Mouse (Mus musculus) embryonic facial prominence, embryonic 15.5 days (tissue): ENCODE data around the gene Rpl9-ps1. TPM values are rescaled to one million over a fixed set of nuclear protein-coding genes. Genes with fewer than 3 reads are reported as not detected.

Experiments used
- ATAC-seq: fragments of 200-750 bp; cut with Nextera tagmentation; 2 replicates; pipeline ENCODE4 v1.8.0; 2017; ENCODE audit warnings: low read depth, moderate TSS enrichment; ENCODE audit not compliant: insufficient number of reproducible peaks, low FRiP score, low TSS enrichment
- H3K27ac ChIP-seq: fragments of 300-500 bp; sonication (generic); replicated peaks from 2 replicates; pipeline ENCODE4 v1.5.1; 2015; ENCODE audit warnings: mild to moderate bottlenecking, inconsistent platforms
- H3K27me3 ChIP-seq: fragments of 300-500 bp; sonication (generic); 2 replicates; pipeline ENCODE4 v1.6.1; 2015; ENCODE audit warnings: inconsistent platforms
- H3K36me3 ChIP-seq: fragments of 300-500 bp; sonication (generic); 2 replicates; pipeline ENCODE4 v1.6.1; 2015; ENCODE audit warnings: mild to moderate bottlenecking, inconsistent platforms
- H3K4me1 ChIP-seq: fragments of 300-500 bp; sonication (generic); 2 replicates; pipeline ENCODE4 v1.6.1; 2015; ENCODE audit warnings: inconsistent platforms
- H3K4me2 ChIP-seq: fragments of 300-500 bp; sonication (generic); replicated peaks from 2 replicates; pipeline ENCODE4 v1.6.1; 2015; ENCODE audit warnings: mild to moderate bottlenecking, inconsistent platforms
- H3K4me3 ChIP-seq: fragments of 300-500 bp; sonication (generic); replicated peaks from 2 replicates; pipeline ENCODE4 v1.5.1; 2015; ENCODE audit warnings: mild to moderate bottlenecking, inconsistent platforms
- H3K9ac ChIP-seq: fragments of 300-500 bp; sonication (generic); 2 replicates; pipeline ENCODE4 v1.6.1; 2015; ENCODE audit warnings: inconsistent platforms
- H3K9me3 ChIP-seq: fragments of 300-500 bp; sonication (generic); replicated peaks from 2 replicates; pipeline ENCODE4 v1.6.1; 2016; ENCODE audit warnings: inconsistent platforms
- WGBS: fragments of 180-500 bp; shearing (Covaris S2); methylation state at CpG from one replicate; pipeline ENCODE4 v1.1.7; 2015; 5-methylcytosine and 5-hydroxymethylcytosine counted together
- polyA plus RNA-seq: library from polyadenylated mRNA; unstranded; fragments of >200 nt; fragmentation: Nextera tagmentation; extraction: Ambion mirVana; gene quantifications from 2 replicates; pipeline ENCODE4 v1.2.1, GENCODE M21; 2015

The Rpl9-ps1 gene
- polyA plus RNA-seq, result not detected in 2 replicates

DNA sequence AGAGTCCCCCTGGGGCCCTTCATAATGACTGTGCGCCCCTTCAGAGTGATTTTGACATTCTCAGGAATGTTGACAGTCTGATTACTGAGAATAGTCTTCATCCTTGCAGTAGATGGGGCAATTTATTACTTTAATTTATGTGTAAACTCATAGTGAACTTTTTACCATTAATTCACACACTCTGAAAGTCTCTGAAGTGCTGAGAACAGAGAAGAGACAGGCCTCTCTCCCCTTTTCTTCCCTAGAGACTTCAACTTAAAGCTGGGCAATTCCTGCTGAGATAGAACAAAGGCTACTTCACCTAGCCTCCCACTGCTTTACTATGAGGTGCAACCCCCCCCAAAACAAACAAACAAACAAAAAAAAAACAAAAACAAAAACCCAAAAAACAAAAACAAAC lies at the start of gene Rpl9-ps1:
Rpl9-ps1 (minus strand) TSS at position 101 of the 400 bp plus-strand sequence.
- no peak for ATAC-seq
- Histone ChIP-seq H3K9me3 (no peaks in the 10 kb centered on the region), H3K9ac (no peak within 1 kb of the TSS), H3K4me2 (no peak within 1 kb of the TSS), H3K27me3 (no peaks in the 10 kb centered on the region), H3K4me1 (no peaks in the 10 kb centered on the region), H3K27ac (no peak within 1 kb of the TSS), H3K36me3 (no peaks in the 10 kb centered on the region), H3K4me3 (no peak within 1 kb of the TSS)
- 91% methylated on average over 1 of the region's 1 CpGs for WGBS

DNA sequence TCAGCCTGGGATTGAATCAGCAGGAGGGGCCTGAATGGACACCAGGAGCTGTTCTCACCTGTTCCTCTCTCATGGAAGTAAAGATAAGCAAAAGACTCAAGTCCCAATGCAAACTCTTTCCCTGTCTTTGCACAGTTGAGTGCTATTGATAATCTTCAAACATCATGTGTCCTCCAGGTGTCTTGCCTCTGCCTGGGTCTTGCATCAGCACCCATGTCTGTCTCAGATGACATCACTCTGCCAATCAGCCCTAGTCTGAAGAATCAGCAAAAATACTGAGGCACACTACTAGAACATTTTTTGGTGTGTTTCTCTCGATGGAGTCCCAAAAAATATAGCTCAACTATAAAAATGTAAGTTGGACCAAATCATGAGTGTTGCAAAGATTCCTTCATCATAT lies 46.6 kb upstream of the Rpl9-ps1 start:
- no peak for ATAC-seq

DNA sequence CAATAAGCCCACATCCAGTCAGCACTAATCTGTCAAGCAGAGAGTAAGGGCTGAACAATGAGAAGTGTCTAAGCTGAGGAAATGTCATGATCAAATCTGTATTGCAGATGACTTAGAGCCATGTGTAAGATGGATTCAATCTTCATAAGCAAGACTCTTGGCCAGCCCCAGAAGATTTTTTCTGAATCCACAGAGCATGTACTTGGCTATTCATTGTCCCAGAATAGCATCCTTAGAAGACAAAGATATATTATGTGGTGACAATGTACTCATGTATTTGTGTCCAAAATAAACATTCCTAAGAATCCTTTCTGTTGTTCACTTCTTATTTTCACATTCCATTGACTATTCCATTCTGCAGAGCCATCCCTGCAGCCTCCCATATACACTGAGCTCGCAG lies 44.5 kb upstream of the Rpl9-ps1 start:
- H3K9me3 ChIP-seq, result no peaks in the 10 kb centered on the region
- no peaks in the 10 kb centered on the region for H3K4me1 ChIP-seq
- no peaks in the 10 kb centered on the region for H3K27me3 ChIP-seq
- H3K4me3 ChIP-seq, result no peak overlapping the region
- no peaks in the 10 kb centered on the region for H3K36me3 ChIP-seq
- WGBS, result 81% methylated on average over 1 of the region's 1 CpGs
- no peak for ATAC-seq
- no peak overlapping the region for H3K9ac ChIP-seq
- no peak overlapping the region for H3K27ac ChIP-seq
- no peak overlapping the region for H3K4me2 ChIP-seq

More for the DNA sequence above, 46.6 kb upstream of the Rpl9-ps1 start:
- Histone ChIP-seq H3K36me3 (no peaks in the 10 kb centered on the region), H3K4me2 (no peak overlapping the region), H3K27ac (no peak overlapping the region), H3K9me3 (no peaks in the 10 kb centered on the region), H3K9ac (no peak overlapping the region), H3K27me3 (no peaks in the 10 kb centered on the region), H3K4me1 (no peaks in the 10 kb centered on the region), H3K4me3 (no peak overlapping the region)
- WGBS, result 67% methylated on average over 1 of the region's 1 CpGs

DNA sequence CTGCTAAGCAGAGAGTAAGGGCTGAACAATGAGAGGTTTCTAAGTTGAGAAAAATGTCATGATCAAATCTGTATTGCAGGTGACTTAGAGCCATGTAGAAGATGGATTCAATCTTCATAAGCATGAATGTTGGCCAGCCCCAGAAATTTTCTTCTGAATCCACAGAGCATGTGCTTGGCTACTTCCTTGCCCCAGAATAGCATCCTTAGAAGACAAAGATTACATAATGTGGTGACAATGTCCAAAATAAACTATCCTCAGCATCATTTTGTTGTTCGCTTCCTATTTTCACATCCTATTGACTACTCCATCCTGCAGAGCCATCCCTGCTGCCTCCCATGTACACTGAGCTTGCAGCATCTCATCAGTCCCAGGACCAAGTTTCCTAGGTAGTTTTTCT lies 30.2 kb upstream of the Rpl9-ps1 start:
- H3K27ac ChIP-seq, result no peak overlapping the region
- ATAC-seq, result no peak
- WGBS, result 84% methylated on average over 1 of the region's 1 CpGs
- H3K27me3 ChIP-seq, result no peaks in the 10 kb centered on the region
- no peaks in the 10 kb centered on the region for H3K36me3 ChIP-seq
- no peak overlapping the region for H3K4me2 ChIP-seq
- no peaks in the 10 kb centered on the region for H3K9me3 ChIP-seq
- H3K4me1 ChIP-seq, result no peaks in the 10 kb centered on the region
- no peak overlapping the region for H3K9ac ChIP-seq
- H3K4me3 ChIP-seq, result no peak overlapping the region

- H3K36me3 ChIP-seq, result no peaks in the 10 kb centered on the region
- H3K27me3 ChIP-seq, result no peaks in the 10 kb centered on the region
- no peaks in the 10 kb centered on the region for H3K4me1 ChIP-seq
- H3K27ac ChIP-seq, result no peak overlapping the region
- H3K4me3 ChIP-seq, result no peak overlapping the region
- no peak for ATAC-seq
- H3K9ac ChIP-seq, result no peak overlapping the region
- H3K4me2 ChIP-seq, result no peak overlapping the region
- H3K9me3 ChIP-seq, result no peaks in the 10 kb centered on the region
Observed at GRCm38 (mm10) chr11:83671743-83672142, 26.3 kb upstream of the Rpl9-ps1 start.

DNA sequence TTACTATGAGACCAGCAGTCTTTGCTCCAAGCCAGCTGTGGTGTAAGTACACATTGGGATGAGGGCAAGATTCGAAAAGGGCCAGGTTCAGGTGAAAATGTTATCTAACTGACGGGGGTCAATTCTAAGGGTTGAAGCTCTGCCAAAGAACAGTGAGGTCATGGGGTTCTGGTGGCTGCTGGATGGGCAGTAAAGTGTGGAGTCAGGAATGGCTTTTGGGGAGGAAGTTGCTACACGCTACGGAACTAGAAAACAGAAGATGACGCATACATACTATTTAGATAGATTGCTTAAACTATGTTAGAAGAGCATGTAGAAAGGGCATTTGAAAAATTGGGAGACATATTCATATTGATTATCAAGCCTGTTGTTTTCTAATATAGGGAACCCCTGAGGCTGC lies 18.1 kb upstream of the Rpl9-ps1 start:
- 84% methylated on average over 5 of the region's 5 CpGs for WGBS
- Histone ChIP-seq H3K9ac (no peak overlapping the region), H3K4me1 (no peaks in the 10 kb centered on the region), H3K9me3 (no peaks in the 10 kb centered on the region), H3K4me3 (no peak overlapping the region), H3K27ac (no peak overlapping the region), H3K36me3 (no peaks in the 10 kb centered on the region), H3K27me3 (no peaks in the 10 kb centered on the region), H3K4me2 (no peak overlapping the region)
- ATAC-seq, result no peak

DNA sequence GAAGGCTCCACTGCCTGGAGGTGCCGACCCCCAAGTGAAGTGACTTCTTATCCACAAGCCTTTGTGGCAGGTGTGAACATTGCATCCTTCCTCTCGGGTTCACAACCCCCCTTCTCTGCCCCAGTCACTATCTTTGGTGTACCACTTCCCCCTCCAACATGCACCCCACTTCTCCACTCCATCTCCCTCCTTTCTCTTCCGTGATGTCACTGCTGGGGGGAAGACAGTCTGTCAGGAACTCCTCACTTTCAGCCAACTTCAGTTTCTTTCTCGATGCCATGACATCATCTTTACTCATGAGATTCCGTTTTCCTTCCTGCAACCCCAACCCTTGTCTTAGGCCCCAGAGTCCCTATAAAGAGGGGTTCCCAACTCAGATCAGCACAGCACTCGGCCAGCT lies 16.8 kb upstream of the Rpl9-ps1 start, which contains the start of gene Ccl4:
Ccl4 (plus strand) TSS at position 381 of the 400 bp plus-strand sequence.
- no peak within 1 kb of the TSS for H3K4me2 ChIP-seq
- H3K27ac ChIP-seq, result no peak within 1 kb of the TSS
- no peaks in the 10 kb centered on the region for H3K4me1 ChIP-seq
- 77% methylated on average over 6 of the region's 6 CpGs for WGBS
- no peaks in the 10 kb centered on the region for H3K9me3 ChIP-seq
- no peak within 1 kb of the TSS for H3K9ac ChIP-seq
- ATAC-seq, result no peak
- H3K4me3 ChIP-seq, result no peak within 1 kb of the TSS
- H3K36me3 ChIP-seq, result no peaks in the 10 kb centered on the region
- H3K27me3 ChIP-seq, result no peaks in the 10 kb centered on the region

- Histone ChIP-seq H3K9ac (no peak overlapping the region), H3K4me1 (no peaks in the 10 kb centered on the region), H3K9me3 (no peaks in the 10 kb centered on the region), H3K27ac (no peak overlapping the region), H3K4me3 (no peak overlapping the region), H3K36me3 (no peaks in the 10 kb centered on the region), H3K4me2 (no peak overlapping the region), H3K27me3 (no peaks in the 10 kb centered on the region)
- no peak for ATAC-seq
- 62% methylated on average over 6 of the region's 6 CpGs for WGBS
Observed at GRCm38 (mm10) chr11:83658797-83659196, 13.4 kb upstream of the Rpl9-ps1 start.

- Histone ChIP-seq H3K27me3 (no peaks in the 10 kb centered on the region), H3K36me3 (no peaks in the 10 kb centered on the region), H3K4me3 (no peak overlapping the region), H3K27ac (no peak overlapping the region), H3K4me1 (no peaks in the 10 kb centered on the region), H3K9me3 (no peaks in the 10 kb centered on the region), H3K9ac (no peak overlapping the region), H3K4me2 (no peak overlapping the region)
- WGBS, result 78% methylated on average over 3 of the region's 3 CpGs
- ATAC-seq, result no peak
Observed at GRCm38 (mm10) chr11:83657508-83657907, 12.1 kb upstream of the Rpl9-ps1 start.

DNA sequence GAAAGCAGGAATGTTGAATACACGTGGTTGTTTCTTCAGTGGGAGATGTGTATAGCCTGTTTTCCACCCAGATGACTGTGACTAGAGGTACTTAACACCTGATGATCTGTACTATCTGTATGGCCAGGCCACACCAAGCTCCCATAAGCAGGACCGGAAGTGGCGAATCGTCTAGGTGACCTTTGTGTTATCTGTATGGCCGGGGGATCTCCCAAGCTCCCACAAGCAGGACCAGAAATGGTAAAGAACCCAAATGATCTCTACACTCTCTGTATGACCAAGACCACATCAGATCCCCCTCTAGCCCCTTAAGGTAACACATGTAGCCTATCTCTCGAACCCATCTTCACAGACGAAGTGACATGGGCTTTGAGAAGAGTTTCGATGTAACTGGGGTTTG lies 9.2 kb upstream of the Rpl9-ps1 start:
- H3K9ac ChIP-seq, result no peak overlapping the region
- H3K9me3 ChIP-seq, result no peaks in the 10 kb centered on the region
- H3K36me3 ChIP-seq, result no peaks in the 10 kb centered on the region
- no peaks in the 10 kb centered on the region for H3K27me3 ChIP-seq
- H3K4me2 ChIP-seq, result no peak overlapping the region
- ATAC-seq, result no peak
- no peak overlapping the region for H3K4me3 ChIP-seq
- H3K4me1 ChIP-seq, result no peaks in the 10 kb centered on the region
- H3K27ac ChIP-seq, result no peak overlapping the region
- WGBS, result 84% methylated on average over 8 of the region's 8 CpGs

- no peak within 1 kb of the TSS for H3K27ac ChIP-seq
- no peak within 1 kb of the TSS for H3K4me2 ChIP-seq
- no peaks in the 10 kb centered on the region for H3K9me3 ChIP-seq
- no peak for ATAC-seq
- no peaks in the 10 kb centered on the region for H3K4me1 ChIP-seq
- no peaks in the 10 kb centered on the region for H3K36me3 ChIP-seq
- H3K9ac ChIP-seq, result no peak within 1 kb of the TSS
- no peaks in the 10 kb centered on the region for H3K27me3 ChIP-seq
- no peak within 1 kb of the TSS for H3K4me3 ChIP-seq
- 78% methylated on average over 8 of the region's 8 CpGs for WGBS
Observed at GRCm38 (mm10) chr11:83649305-83649841, 4.0 kb upstream of the Rpl9-ps1 start, which contains the start of gene Ccl3. Gene Ccl3, minus strand, starts transcription at chr11:83649355.

DNA sequence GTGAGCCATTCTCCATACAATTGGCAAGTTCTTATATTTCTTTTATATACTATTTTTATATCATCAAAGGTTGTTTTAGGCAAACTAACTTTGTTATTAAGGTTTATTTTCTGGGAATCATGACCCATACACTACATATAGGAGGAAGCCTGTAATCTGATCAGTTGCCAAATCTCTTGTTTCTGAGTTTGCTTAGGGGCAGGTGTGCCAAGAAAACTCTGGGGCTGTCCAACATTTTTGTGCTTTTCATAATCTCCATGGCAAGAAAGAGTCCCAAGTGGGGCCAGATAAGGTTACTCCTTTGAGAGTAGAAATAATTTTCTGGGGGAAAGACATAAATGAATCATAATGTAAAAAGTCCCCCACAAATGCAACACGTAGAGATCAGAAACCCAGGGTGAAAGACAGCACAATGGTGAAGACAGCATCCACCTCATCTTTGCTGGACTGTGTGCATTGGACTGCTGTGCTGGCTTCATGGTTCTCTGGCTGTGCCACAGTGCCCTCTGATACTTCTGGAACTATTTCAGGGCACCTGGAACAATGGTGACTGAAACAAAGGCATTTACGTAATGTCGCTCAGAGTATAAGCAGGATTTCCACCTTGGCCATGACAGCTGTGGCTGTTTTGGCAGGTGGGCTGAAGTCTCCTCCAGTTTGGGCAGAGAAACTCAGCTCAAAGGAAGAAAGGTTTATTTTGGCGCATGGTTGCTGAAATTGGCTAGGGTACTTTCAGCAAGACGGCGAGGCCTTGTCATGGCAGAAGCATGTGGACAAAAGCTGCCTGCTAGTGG lies 1.1 kb upstream of the Rpl9-ps1 start:
- ATAC-seq, result no peak
- Histone ChIP-seq H3K27me3 (no peaks in the 10 kb centered on the region), H3K9ac (no peak overlapping the region), H3K27ac (no peak overlapping the region), H3K9me3 (no peaks in the 10 kb centered on the region), H3K4me3 (no peak overlapping the region), H3K4me2 (no peak overlapping the region), H3K4me1 (no peaks in the 10 kb centered on the region), H3K36me3 (no peaks in the 10 kb centered on the region)
- WGBS, result 82% methylated on average over 6 of the region's 6 CpGs
